Mouse (Mus musculus): Measurements from ENCODE around the gene N4bp3. TPM values are rescaled to one million over a fixed set of nuclear protein-coding genes. Genes with fewer than 3 reads are reported as not detected.
"Not testable (repeated sequence)": the region's sequence is repeated elsewhere in the genome, so short reads cannot be mapped to it uniquely, and the experiment has no call there.

Gene N4bp3
- polyA plus RNA-seq, 1 experiment: 5.3 TPM

GRCm38 (mm10) chr11:51618894-51619408 lies 31.7 kb downstream of the N4bp3 start:
- peaks cover 31% of the 10 kb centered on the region for H3K79me3 ChIP-seq (ENCODE audit: low read depth)

DNA sequence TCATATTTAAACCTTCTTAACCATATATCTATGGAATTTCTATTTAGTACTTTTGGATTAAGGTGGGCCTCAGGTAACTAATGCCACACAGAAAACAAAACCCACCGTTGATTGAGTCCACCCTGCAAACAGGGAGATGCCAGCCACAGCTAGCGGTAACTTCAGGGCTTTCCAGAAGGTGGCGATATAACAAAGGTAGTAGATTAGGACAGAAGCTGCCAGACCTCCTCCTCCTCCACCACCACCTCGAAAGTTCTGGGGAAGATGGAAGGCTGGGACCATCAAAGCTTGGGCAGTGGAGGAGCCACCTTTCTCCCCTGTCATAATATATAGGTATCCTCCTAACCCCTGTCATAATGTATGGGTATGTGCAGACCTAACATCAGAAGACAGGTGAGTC lies 32.9 kb downstream of the N4bp3 start:
- no peak overlapping the region for H3ac ChIP-seq (ENCODE audit: control insufficient read depth, insufficient read length, low read depth)
- peak; percentile 64 for TF ChIP-seq CTCF (IDR thresholded peaks at IDR 0.05; ENCODE audit: control insufficient read depth, insufficient read depth, insufficient read length)
- no peak for TF ChIP-seq MYOG (IDR thresholded peaks at IDR 0.05; ENCODE audit: control insufficient read depth, extremely low read depth, insufficient read length)
- TF ChIP-seq MYOD1 (IDR thresholded peaks at IDR 0.05; ENCODE audit: control insufficient read depth, insufficient read length, low read depth): no peak
- peaks cover 16% of the 10 kb centered on the region for H3K36me3 ChIP-seq (ENCODE audit: control insufficient read depth, insufficient read depth)
- H3K79me3 ChIP-seq (ENCODE audit: low read depth): peaks cover 29% of the 10 kb centered on the region
- peaks cover 31% of the 10 kb centered on the region for H3K79me2 ChIP-seq (ENCODE audit: control insufficient read depth, insufficient read depth)
- no peak overlapping the region for H3K4me3 ChIP-seq (ENCODE audit: insufficient read depth, poor library complexity, severe bottlenecking)
- no peaks in the 10 kb centered on the region for H3K27me3 ChIP-seq (ENCODE audit: control insufficient read depth, insufficient read depth, insufficient read length)

More at GRCm38 (mm10) chr11:51618894-51619408, 31.7 kb downstream of the N4bp3 start:
- Histone ChIP-seq H3ac (ENCODE audit: control insufficient read depth, insufficient read length, low read depth) (no peak overlapping the region), H3K27me3 (ENCODE audit: control insufficient read depth, insufficient read depth, insufficient read length) (no peaks in the 10 kb centered on the region), H3K36me3 (ENCODE audit: control insufficient read depth, insufficient read depth) (peaks cover 29% of the 10 kb centered on the region), H3K4me3 (ENCODE audit: insufficient read depth, poor library complexity, severe bottlenecking) (no peak overlapping the region), H3K79me2 (ENCODE audit: control insufficient read depth, insufficient read depth) (peaks cover 44% of the 10 kb centered on the region)
- TF ChIP-seq MYOG (IDR thresholded peaks at IDR 0.05; ENCODE audit: control insufficient read depth, extremely low read depth, insufficient read length): no peak
- TF ChIP-seq MAX (IDR thresholded peaks at IDR 0.05): no peak
- no peak for TF ChIP-seq USF1 (IDR thresholded peaks at IDR 0.05; ENCODE audit: low read depth)
- TF ChIP-seq FOSL1 (IDR thresholded peaks at IDR 0.05; ENCODE audit: insufficient read depth, low read length, poor library complexity, severe bottlenecking): no peak
- TF ChIP-seq CTCF (IDR thresholded peaks at IDR 0.05; ENCODE audit: control insufficient read depth, insufficient read depth, insufficient read length): no peak
- no peak for TF ChIP-seq MYOD1 (IDR thresholded peaks at IDR 0.05; ENCODE audit: control insufficient read depth, insufficient read length, low read depth)
- no peak for TF ChIP-seq CEBPB (IDR thresholded peaks at IDR 0.05; ENCODE audit: low read depth)

DNA sequence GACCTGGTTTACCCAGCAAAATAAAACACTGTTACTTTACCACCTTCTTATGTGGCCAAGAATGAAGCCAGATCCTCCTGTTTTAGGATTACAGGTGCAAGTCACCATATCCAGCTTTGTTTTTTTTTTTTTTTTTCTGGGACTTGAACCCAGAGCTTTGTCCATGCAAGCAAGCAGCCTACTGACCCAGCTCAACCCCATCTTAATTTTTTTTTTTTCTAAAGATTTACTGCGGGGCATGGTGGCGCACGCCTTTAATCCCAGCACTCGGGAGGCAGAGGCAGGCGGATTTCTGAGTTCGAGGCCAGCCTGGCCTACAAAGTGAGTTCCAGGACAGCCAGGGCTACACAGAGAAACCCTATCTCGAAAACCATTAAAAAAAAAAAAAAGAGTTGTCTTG lies 34.5 kb downstream of the N4bp3 start:
- H3K4me3 ChIP-seq (ENCODE audit: insufficient read depth, poor library complexity, severe bottlenecking); H3K36me3 ChIP-seq (ENCODE audit: control insufficient read depth, insufficient read depth); H3K27me3 ChIP-seq (ENCODE audit: control insufficient read depth, insufficient read depth, insufficient read length): not testable (repeated sequence)
- Histone ChIP-seq H3K79me2 (ENCODE audit: control insufficient read depth, insufficient read depth) (peaks cover 16% of the 10 kb centered on the region), H3ac (ENCODE audit: control insufficient read depth, insufficient read length, low read depth) (peak overlapping the region; percentile 68), H3K79me3 (ENCODE audit: low read depth) (peaks cover 14% of the 10 kb centered on the region)

DNA sequence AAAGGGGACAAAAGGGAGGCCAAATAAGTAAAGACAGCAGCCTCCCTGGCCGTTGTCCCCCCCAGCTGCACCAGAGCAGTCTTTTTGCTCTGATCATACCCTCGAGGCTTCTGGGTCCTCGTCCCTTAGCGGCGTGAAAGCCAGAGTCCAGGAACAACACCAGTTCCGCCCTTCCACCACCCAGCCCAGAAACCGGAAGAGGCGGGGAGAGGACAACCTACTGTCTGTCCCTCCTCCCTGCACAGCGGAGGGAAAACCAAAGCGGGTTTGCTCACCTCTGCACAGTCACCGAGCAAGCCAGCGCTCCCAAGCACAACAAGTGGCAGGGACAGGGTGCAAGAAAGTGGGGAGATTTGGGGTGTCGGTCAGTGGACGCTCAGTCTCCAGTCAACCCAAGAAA lies 35.0 kb downstream of the N4bp3 start:
- Histone ChIP-seq H3K36me3 (ENCODE audit: control insufficient read depth, insufficient read depth) (no peaks in the 10 kb centered on the region), H3K79me3 (ENCODE audit: low read depth) (peaks cover 9% of the 10 kb centered on the region), H3K4me3 (ENCODE audit: insufficient read depth, poor library complexity, severe bottlenecking) (no peak overlapping the region), H3K79me2 (ENCODE audit: control insufficient read depth, insufficient read depth) (peaks cover 10% of the 10 kb centered on the region), H3K27me3 (ENCODE audit: control insufficient read depth, insufficient read depth, insufficient read length) (no peaks in the 10 kb centered on the region), H3ac (ENCODE audit: control insufficient read depth, insufficient read length, low read depth) (peak overlapping the region; percentile 70)
- TF ChIP-seq MAX (IDR thresholded peaks at IDR 0.05) (peak; percentile 81), CEBPB (IDR thresholded peaks at IDR 0.05; ENCODE audit: low read depth) (no peak), MYOG (IDR thresholded peaks at IDR 0.05; ENCODE audit: control insufficient read depth, extremely low read depth, insufficient read length) (no peak), FOSL1 (IDR thresholded peaks at IDR 0.05; ENCODE audit: insufficient read depth, low read length, poor library complexity, severe bottlenecking) (no peak)

DNA sequence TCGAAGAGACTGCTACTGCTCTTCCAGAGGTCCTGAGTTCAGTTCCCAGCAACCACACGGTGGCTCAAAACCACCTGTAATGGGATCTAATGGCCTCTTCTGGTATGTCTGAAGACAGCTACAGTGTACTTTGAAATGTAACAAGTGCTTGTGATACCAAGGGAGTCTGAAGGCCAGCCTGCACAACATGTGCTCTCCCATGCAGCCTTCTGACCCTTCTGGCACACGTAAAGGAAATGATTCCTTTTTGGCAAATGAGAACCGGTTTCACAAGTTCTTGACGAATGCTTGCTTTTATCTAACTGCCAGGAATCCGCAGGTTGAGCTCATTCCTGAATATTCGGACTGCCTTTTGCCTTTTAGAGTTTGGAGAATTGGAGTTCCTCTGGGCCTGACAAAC lies 35.5 kb downstream of the N4bp3 start:
- H3K27me3 ChIP-seq (ENCODE audit: control insufficient read depth, insufficient read depth, insufficient read length): no peaks in the 10 kb centered on the region

DNA sequence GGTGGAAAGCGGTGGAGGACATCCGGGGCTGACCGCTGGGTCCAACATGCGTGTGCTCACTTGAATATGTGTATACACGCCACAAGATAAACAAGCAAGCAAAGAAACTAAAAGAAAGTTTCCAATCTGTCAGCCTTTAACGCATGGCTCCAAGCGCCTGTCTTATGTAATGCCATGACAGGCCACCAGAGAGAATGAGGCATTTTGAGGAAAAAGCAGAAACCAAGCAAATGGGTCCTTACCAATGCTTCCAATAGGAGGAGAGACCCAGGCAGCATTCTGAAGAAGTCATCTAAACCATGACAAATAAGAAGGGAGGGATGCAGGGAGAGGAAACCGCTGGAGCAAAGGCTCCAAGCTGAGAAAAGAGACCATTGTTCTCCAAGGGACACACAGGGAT lies 36.4 kb downstream of the N4bp3 start:
- no peaks in the 10 kb centered on the region for H3K36me3 ChIP-seq (ENCODE audit: control insufficient read depth, insufficient read depth)
- no peaks in the 10 kb centered on the region for H3K79me2 ChIP-seq (ENCODE audit: control insufficient read depth, insufficient read depth)
- H3ac ChIP-seq (ENCODE audit: control insufficient read depth, insufficient read length, low read depth): no peak overlapping the region
- H3K79me3 ChIP-seq (ENCODE audit: low read depth): no peaks in the 10 kb centered on the region
- H3K27me3 ChIP-seq (ENCODE audit: control insufficient read depth, insufficient read depth, insufficient read length): no peaks in the 10 kb centered on the region
- TF ChIP-seq CTCF (IDR thresholded peaks at IDR 0.05; ENCODE audit: control insufficient read depth, insufficient read depth, insufficient read length) (no peak), MYOG (IDR thresholded peaks at IDR 0.05; ENCODE audit: control insufficient read depth, extremely low read depth, insufficient read length) (no peak), FOSL1 (IDR thresholded peaks at IDR 0.05; ENCODE audit: insufficient read depth, low read length, poor library complexity, severe bottlenecking) (no peak), MAX (IDR thresholded peaks at IDR 0.05) (no peak), CEBPB (IDR thresholded peaks at IDR 0.05; ENCODE audit: low read depth) (no peak), MYOD1 (IDR thresholded peaks at IDR 0.05; ENCODE audit: control insufficient read depth, insufficient read length, low read depth) (no peak)
- H3K4me3 ChIP-seq (ENCODE audit: insufficient read depth, poor library complexity, severe bottlenecking): no peak overlapping the region

More for the DNA sequence above, 35.5 kb downstream of the N4bp3 start:
- H3K79me2 ChIP-seq (ENCODE audit: control insufficient read depth, insufficient read depth): peaks cover 6% of the 10 kb centered on the region
- H3K79me3 ChIP-seq (ENCODE audit: low read depth): peaks cover 4% of the 10 kb centered on the region
- H3K4me3 ChIP-seq (ENCODE audit: insufficient read depth, poor library complexity, severe bottlenecking): no peak overlapping the region
- no peaks in the 10 kb centered on the region for H3K36me3 ChIP-seq (ENCODE audit: control insufficient read depth, insufficient read depth)
- H3ac ChIP-seq (ENCODE audit: control insufficient read depth, insufficient read length, low read depth): no peak overlapping the region
- TF ChIP-seq CTCF (IDR thresholded peaks at IDR 0.05; ENCODE audit: control insufficient read depth, insufficient read depth, insufficient read length) (no peak), FOSL1 (IDR thresholded peaks at IDR 0.05; ENCODE audit: insufficient read depth, low read length, poor library complexity, severe bottlenecking) (no peak)

GRCm38 (mm10) chr11:51609940-51610339 lies 40.7 kb downstream of the N4bp3 start:
- H3ac ChIP-seq (ENCODE audit: control insufficient read depth, insufficient read length, low read depth); H3K27me3 ChIP-seq (ENCODE audit: control insufficient read depth, insufficient read depth, insufficient read length); H3K4me3 ChIP-seq (ENCODE audit: insufficient read depth, poor library complexity, severe bottlenecking); H3K36me3 ChIP-seq (ENCODE audit: control insufficient read depth, insufficient read depth): not testable (repeated sequence)
- peaks cover 14% of the 10 kb centered on the region for H3K79me3 ChIP-seq (ENCODE audit: low read depth)
- H3K79me2 ChIP-seq (ENCODE audit: control insufficient read depth, insufficient read depth): peaks cover 27% of the 10 kb centered on the region

Measured in C2C12 (cell line).